Mouse (Mus musculus) limb, embryonic 14.5 days (tissue): ENCODE measurements around the gene Klhdc9. TPM values are rescaled to one million over a fixed set of nuclear protein-coding genes. Genes with fewer than 3 reads are reported as not detected.

Experiments used
- ATAC-seq: fragments of 200-750 bp; cut with Nextera tagmentation; 2 replicates; pipeline ENCODE4 v1.8.0; 2017; ENCODE audit warnings: low read depth, moderate number of reproducible peaks, moderate TSS enrichment; ENCODE audit not compliant: low FRiP score
- DNase-seq: peaks from one replicate; pipeline ENCODE4 v3.0.0-alpha.2; 2015; ENCODE audit warnings: low spot score
- H3K27ac ChIP-seq: fragments of 300-500 bp; sonication (generic); replicated peaks from 2 replicates; pipeline ENCODE4 v1.5.1; 2014; ENCODE audit warnings: low read depth, mild to moderate bottlenecking, low read length, moderate library complexity, mixed read lengths
- H3K27me3 ChIP-seq: fragments of 300-500 bp; sonication (generic); 2 replicates; pipeline ENCODE4 v1.6.1; 2014; ENCODE audit warnings: low read length, mixed read lengths; ENCODE audit not compliant: control insufficient read depth, insufficient read depth
- H3K36me3 ChIP-seq: fragments of 300-500 bp; sonication (generic); 2 replicates; pipeline ENCODE4 v1.6.1; 2014; ENCODE audit warnings: mild to moderate bottlenecking, low read length, moderate library complexity, mixed read lengths; ENCODE audit not compliant: control insufficient read depth, insufficient read depth
- H3K4me1 ChIP-seq: fragments of 300-500 bp; sonication (generic); 2 replicates; pipeline ENCODE4 v1.6.1; 2014; ENCODE audit warnings: antibody characterized with exemption, low read length, mixed read lengths; ENCODE audit not compliant: control insufficient read depth, insufficient read depth
- H3K4me2 ChIP-seq: fragments of 300-500 bp; sonication (generic); replicated peaks from 2 replicates; pipeline ENCODE4 v1.6.1; 2014; ENCODE audit warnings: low read depth, mild to moderate bottlenecking, low read length, moderate library complexity; ENCODE audit not compliant: severe bottlenecking
- H3K4me3 ChIP-seq: fragments of 300-500 bp; sonication (generic); replicated peaks from 2 replicates; pipeline ENCODE4 v1.5.1; 2014; ENCODE audit warnings: low read length
- H3K9ac ChIP-seq: fragments of 300-500 bp; sonication (generic); 2 replicates; pipeline ENCODE4 v1.6.1; 2014; ENCODE audit warnings: mild to moderate bottlenecking, low read depth, low read length, moderate library complexity; ENCODE audit not compliant: severe bottlenecking
- H3K9me3 ChIP-seq: fragments of 300-500 bp; sonication (generic); 2 replicates; pipeline ENCODE4 v1.6.1; 2016; ENCODE audit warnings: low read length; ENCODE audit not compliant: control insufficient read depth
- POLR2A ChIP-seq: fragments of 200-500 bp; IDR thresholded peaks from 2 replicates; pipeline ENCODE4 v1.8.0; 2012; ENCODE audit warnings: inconsistent platforms, mild to moderate bottlenecking, moderate library complexity, borderline replicate concordance; ENCODE audit not compliant: insufficient read depth, insufficient read length; ENCODE audit errors: extremely low read depth
- WGBS: fragments of 180-500 bp; shearing (Covaris S2); extraction: QIAGEN DNeasy Blood & Tissue Kit; methylation state at CpG from one replicate; pipeline ENCODE4 v1.1.7; 2014; 5-methylcytosine and 5-hydroxymethylcytosine counted together
- polyA plus RNA-seq, 2 experiments: library from polyadenylated mRNA; depleted of rRNA in 1 of 2; stranded (reverse) in 1 of 2; unstranded in 1 of 2; fragments of >200 nt; fragmentation: Nextera tagmentation in 1 of 2; extraction: Ambion mirVana in 1 of 2; gene quantifications; 2 replicates each; pipeline versions ENCODE4 v1.2.1 to v1.2.3; 2012 to 2014

Gene Klhdc9
- polyA plus RNA-seq, 2 experiments: 1.1 TPM

GRCm38 (mm10) chr1:171325571-171325970, 35.0 kb downstream of the Klhdc9 start:
- no peak overlapping the region for H3K4me2 ChIP-seq
- DNase-seq (no peak), ATAC-seq (no peak)
- H3K4me3 ChIP-seq: no peak overlapping the region
- no peak overlapping the region for H3K9ac ChIP-seq
- H3K9me3 ChIP-seq: no peaks in the 10 kb centered on the region
- no peak for TF ChIP-seq POLR2A
- no peaks in the 10 kb centered on the region for H3K36me3 ChIP-seq
- H3K4me1 ChIP-seq: peaks cover 12% of the 10 kb centered on the region
- no peaks in the 10 kb centered on the region for H3K27me3 ChIP-seq
- 77% methylated on average over 2 of the region's 2 CpGs for WGBS
- no peak overlapping the region for H3K27ac ChIP-seq

- 90% methylated on average over 1 of the region's 1 CpGs for WGBS
- no peaks in the 10 kb centered on the region for H3K9me3 ChIP-seq
- H3K4me2 ChIP-seq: no peak overlapping the region
- no peak for ATAC-seq
- TF ChIP-seq POLR2A: no peak
- no peaks in the 10 kb centered on the region for H3K4me1 ChIP-seq
- H3K36me3 ChIP-seq: no peaks in the 10 kb centered on the region
- H3K9ac ChIP-seq: no peak overlapping the region
- H3K27me3 ChIP-seq: no peaks in the 10 kb centered on the region
- H3K4me3 ChIP-seq: no peak overlapping the region
- DNase-seq: no peak
- no peak overlapping the region for H3K27ac ChIP-seq
These were observed 38.6 kb downstream of the Klhdc9 start for GRCm38 (mm10) chr1:171322012-171322411.

GRCm38 (mm10) chr1:171321415-171321814, 39.2 kb downstream of the Klhdc9 start:
- H3K4me3 ChIP-seq: no peak overlapping the region
- H3K27ac ChIP-seq: no peak overlapping the region
- H3K9ac ChIP-seq: no peak overlapping the region
- H3K9me3 ChIP-seq: no peaks in the 10 kb centered on the region
- H3K36me3 ChIP-seq: no peaks in the 10 kb centered on the region
- DNase-seq (peak; percentile 60), ATAC-seq (no peak)
- no peaks in the 10 kb centered on the region for H3K4me1 ChIP-seq
- TF ChIP-seq POLR2A: no peak
- no peak overlapping the region for H3K4me2 ChIP-seq
- no peaks in the 10 kb centered on the region for H3K27me3 ChIP-seq

- Histone ChIP-seq H3K9me3 (no peaks in the 10 kb centered on the region), H3K27ac (no peak overlapping the region), H3K4me1 (no peaks in the 10 kb centered on the region), H3K9ac (no peak overlapping the region), H3K4me2 (no peak overlapping the region), H3K27me3 (no peaks in the 10 kb centered on the region), H3K4me3 (no peak overlapping the region; the same call in 1 of the 2 replicates), H3K36me3 (no peaks in the 10 kb centered on the region)
- ATAC-seq (no peak), DNase-seq (no peak)
- no peak for TF ChIP-seq POLR2A
- 22% methylated on average over 5 of the region's 5 CpGs for WGBS
These were observed 40.4 kb downstream of the Klhdc9 start for GRCm38 (mm10) chr1:171320151-171320550.

GRCm38 (mm10) chr1:171319748-171320147, 40.9 kb downstream of the Klhdc9 start:
- no peak for TF ChIP-seq POLR2A
- no peaks in the 10 kb centered on the region for H3K27me3 ChIP-seq
- H3K27ac ChIP-seq: no peak overlapping the region
- no peak overlapping the region; the same call in 1 of the 2 replicates for H3K4me3 ChIP-seq
- no peaks in the 10 kb centered on the region for H3K9me3 ChIP-seq
- WGBS: 11% methylated on average over 7 of the region's 7 CpGs
- H3K4me2 ChIP-seq: no peak overlapping the region
- H3K9ac ChIP-seq: no peak overlapping the region
- H3K4me1 ChIP-seq: no peaks in the 10 kb centered on the region
- ATAC-seq (no peak), DNase-seq (no peak)
- no peaks in the 10 kb centered on the region for H3K36me3 ChIP-seq

- TF ChIP-seq POLR2A: no peak
- Histone ChIP-seq H3K4me1 (no peaks in the 10 kb centered on the region), H3K36me3 (no peaks in the 10 kb centered on the region), H3K27ac (no peak overlapping the region), H3K9me3 (no peaks in the 10 kb centered on the region), H3K4me2 (no peak overlapping the region), H3K9ac (no peak overlapping the region), H3K4me3 (no peak overlapping the region), H3K27me3 (no peaks in the 10 kb centered on the region)
- ATAC-seq (no peak), DNase-seq (no peak)
- 68% methylated on average over 2 of the region's 2 CpGs for WGBS
These were observed 51.3 kb downstream of the Klhdc9 start for GRCm38 (mm10) chr1:171309321-171309720.

Other genes with a start within 250 kb of the Klhdc9 start
- gene Cfap126, start 246.9 kb downstream of the Klhdc9 start, polyA plus RNA-seq (2012; rRNA removed): 2.1 and 2.7 TPM in 2 replicates
- gene Cfap126, start 246.9 kb downstream of the Klhdc9 start, polyA plus RNA-seq (2014; fragmentation: Nextera tagmentation; extraction: Ambion mirVana): 1.1 and 1.3 TPM in 2 replicates
- gene Sdhc, start 210.2 kb downstream of the Klhdc9 start, polyA plus RNA-seq (2012; rRNA removed): 246 and 314 TPM in 2 replicates
- 273 and 281 TPM in 2 replicates for gene Sdhc, start 210.2 kb downstream of the Klhdc9 start, polyA plus RNA-seq (2014; fragmentation: Nextera tagmentation; extraction: Ambion mirVana)
- 14.6 and 19.8 TPM in 2 replicates for gene Mpz, start 210.1 kb downstream of the Klhdc9 start, polyA plus RNA-seq (2012; rRNA removed)
- 4.9 and 5.3 TPM in 2 replicates for gene Mpz, start 210.1 kb downstream of the Klhdc9 start, polyA plus RNA-seq (2014; fragmentation: Nextera tagmentation; extraction: Ambion mirVana)
- 3.3 and 3.9 TPM in 2 replicates for gene Pcp4l1, start 164.5 kb downstream of the Klhdc9 start, polyA plus RNA-seq (2012; rRNA removed)
- 6.0 and 6.3 TPM in 2 replicates for gene Pcp4l1, start 164.5 kb downstream of the Klhdc9 start, polyA plus RNA-seq (2014; fragmentation: Nextera tagmentation; extraction: Ambion mirVana)
- gene Nr1i3, start 146.8 kb downstream of the Klhdc9 start, polyA plus RNA-seq (2012; rRNA removed): 0.04 and 0.06 TPM in 2 replicates
- 0.30 and 0.32 TPM in 2 replicates for gene Nr1i3, start 146.8 kb downstream of the Klhdc9 start, polyA plus RNA-seq (2014; fragmentation: Nextera tagmentation; extraction: Ambion mirVana)
- gene Tomm40l, start 138.3 kb downstream of the Klhdc9 start, polyA plus RNA-seq (2012; rRNA removed): 26.3 and 29.4 TPM in 2 replicates
- gene Tomm40l, start 138.3 kb downstream of the Klhdc9 start, polyA plus RNA-seq (2014; fragmentation: Nextera tagmentation; extraction: Ambion mirVana): 28.6 and 29.2 TPM in 2 replicates
- 4.7 and 8.1 TPM in 2 replicates for gene Apoa2, start 135.7 kb downstream of the Klhdc9 start, polyA plus RNA-seq (2012; rRNA removed)
- 1.6 and 1.9 TPM in 2 replicates for gene Apoa2, start 135.7 kb downstream of the Klhdc9 start, polyA plus RNA-seq (2014; fragmentation: Nextera tagmentation; extraction: Ambion mirVana)
- 49.7 and 65.5 TPM in 2 replicates for gene Fcer1g, start 126.4 kb downstream of the Klhdc9 start, polyA plus RNA-seq (2012; rRNA removed)
- 85.7 and 91.4 TPM in 2 replicates for gene Fcer1g, start 126.4 kb downstream of the Klhdc9 start, polyA plus RNA-seq (2014; fragmentation: Nextera tagmentation; extraction: Ambion mirVana)
- gene Adamts4, start 110.4 kb downstream of the Klhdc9 start, polyA plus RNA-seq (2012; rRNA removed): 8.6 and 11.7 TPM in 2 replicates
- gene Adamts4, start 110.4 kb downstream of the Klhdc9 start, polyA plus RNA-seq (2014; fragmentation: Nextera tagmentation; extraction: Ambion mirVana): 10.1 and 10.6 TPM in 2 replicates
- gene Ndufs2, start 109.4 kb downstream of the Klhdc9 start, polyA plus RNA-seq (2012; rRNA removed): 148 and 151 TPM in 2 replicates
- 216 and 234 TPM in 2 replicates for gene Ndufs2, start 109.4 kb downstream of the Klhdc9 start, polyA plus RNA-seq (2014; fragmentation: Nextera tagmentation; extraction: Ambion mirVana)
- 87.2 and 111 TPM in 2 replicates for gene B4galt3, start 90.5 kb downstream of the Klhdc9 start, polyA plus RNA-seq (2012; rRNA removed)
- 68.7 and 72.5 TPM in 2 replicates for gene B4galt3, start 90.5 kb downstream of the Klhdc9 start, polyA plus RNA-seq (2014; fragmentation: Nextera tagmentation; extraction: Ambion mirVana)
- 133 and 152 TPM in 2 replicates for gene Ppox, start 79.6 kb downstream of the Klhdc9 start, polyA plus RNA-seq (2012; rRNA removed)
- gene Ppox, start 79.6 kb downstream of the Klhdc9 start, polyA plus RNA-seq (2014; fragmentation: Nextera tagmentation; extraction: Ambion mirVana): 55.7 and 67.2 TPM in 2 replicates
- 104 and 128 TPM in 2 replicates for gene Usp21, start 72.8 kb downstream of the Klhdc9 start, polyA plus RNA-seq (2012; rRNA removed)
- gene Usp21, start 72.8 kb downstream of the Klhdc9 start, polyA plus RNA-seq (2014; fragmentation: Nextera tagmentation; extraction: Ambion mirVana): 81.2 and 96.0 TPM in 2 replicates
- 46.5 and 60.9 TPM in 2 replicates for gene Ufc1, start 65.8 kb downstream of the Klhdc9 start, polyA plus RNA-seq (2012; rRNA removed)
- gene Ufc1, start 65.8 kb downstream of the Klhdc9 start, polyA plus RNA-seq (2014; fragmentation: Nextera tagmentation; extraction: Ambion mirVana): 133 and 135 TPM in 2 replicates
- gene Dedd, start 31.7 kb downstream of the Klhdc9 start, polyA plus RNA-seq (2012; rRNA removed): 72.5 and 81.1 TPM in 2 replicates
- gene Dedd, start 31.7 kb downstream of the Klhdc9 start, polyA plus RNA-seq (2014; fragmentation: Nextera tagmentation; extraction: Ambion mirVana): 50.9 and 57.7 TPM in 2 replicates
- 50.0 and 54.0 TPM in 2 replicates for gene Nit1, start 15.2 kb downstream of the Klhdc9 start, polyA plus RNA-seq (2012; rRNA removed)
- gene Nit1, start 15.2 kb downstream of the Klhdc9 start, polyA plus RNA-seq (2014; fragmentation: Nextera tagmentation; extraction: Ambion mirVana): 29.0 and 30.4 TPM in 2 replicates
- 40.5 and 82.5 TPM in 2 replicates for gene Pfdn2, start 15.1 kb downstream of the Klhdc9 start, polyA plus RNA-seq (2012; rRNA removed)
- 43.0 and 48.0 TPM in 2 replicates for gene Pfdn2, start 15.1 kb downstream of the Klhdc9 start, polyA plus RNA-seq (2014; fragmentation: Nextera tagmentation; extraction: Ambion mirVana)
- 16.6 and 19.4 TPM in 2 replicates for gene Nectin4, start 9.3 kb upstream of the Klhdc9 start, polyA plus RNA-seq (2012; rRNA removed)
- gene Nectin4, start 9.3 kb upstream of the Klhdc9 start, polyA plus RNA-seq (2014; fragmentation: Nextera tagmentation; extraction: Ambion mirVana): 19.2 and 21.0 TPM in 2 replicates
- 2.0 and 2.5 TPM in 2 replicates for gene Arhgap30, start 28.2 kb upstream of the Klhdc9 start, polyA plus RNA-seq (2012; rRNA removed)
- 1.6 and 2.5 TPM in 2 replicates for gene Arhgap30, start 28.2 kb upstream of the Klhdc9 start, polyA plus RNA-seq (2014; fragmentation: Nextera tagmentation; extraction: Ambion mirVana)
- gene Usf1, start 50.5 kb upstream of the Klhdc9 start, polyA plus RNA-seq (2012; rRNA removed): 97.0 and 128 TPM in 2 replicates
- 86.2 and 89.9 TPM in 2 replicates for gene Usf1, start 50.5 kb upstream of the Klhdc9 start, polyA plus RNA-seq (2014; fragmentation: Nextera tagmentation; extraction: Ambion mirVana)
- gene Tstd1, start 58.1 kb upstream of the Klhdc9 start, polyA plus RNA-seq (2012; rRNA removed): 3.9 and 4.7 TPM in 2 replicates
- gene Tstd1, start 58.1 kb upstream of the Klhdc9 start, polyA plus RNA-seq (2014; fragmentation: Nextera tagmentation; extraction: Ambion mirVana): 2.8 and 3.4 TPM in 2 replicates
- 19.2 and 20.9 TPM in 2 replicates for gene F11r, start 76.7 kb upstream of the Klhdc9 start, polyA plus RNA-seq (2012; rRNA removed)
- gene F11r, start 76.7 kb upstream of the Klhdc9 start, polyA plus RNA-seq (2014; fragmentation: Nextera tagmentation; extraction: Ambion mirVana): 35.4 and 37.6 TPM in 2 replicates
- gene Alyref2, start 142.7 kb upstream of the Klhdc9 start, polyA plus RNA-seq (2012; rRNA removed): 8.5 and 10.8 TPM in 2 replicates
- gene Alyref2, start 142.7 kb upstream of the Klhdc9 start, polyA plus RNA-seq (2014; fragmentation: Nextera tagmentation; extraction: Ambion mirVana): 14.5 and 16.8 TPM in 2 replicates
- 0.05 TPM in 1 of 2 replicates, not detected in the other for gene Itln1, start 174.5 kb upstream of the Klhdc9 start, polyA plus RNA-seq (2012; rRNA removed)
- gene Itln1, start 174.5 kb upstream of the Klhdc9 start, polyA plus RNA-seq (2014; fragmentation: Nextera tagmentation; extraction: Ambion mirVana): not detected in 2 replicates
- gene Cd244a, start 198.4 kb upstream of the Klhdc9 start, polyA plus RNA-seq (2012; rRNA removed): 0.03 and 0.06 TPM in 2 replicates
- 0.39 TPM in 1 of 2 replicates, not detected in the other for gene Cd244a, start 198.4 kb upstream of the Klhdc9 start, polyA plus RNA-seq (2014; fragmentation: Nextera tagmentation; extraction: Ambion mirVana)
- 0.69 and 0.82 TPM in 2 replicates for gene Ly9, start 246.6 kb upstream of the Klhdc9 start, polyA plus RNA-seq (2012; rRNA removed)
- gene Ly9, start 246.6 kb upstream of the Klhdc9 start, polyA plus RNA-seq (2014; fragmentation: Nextera tagmentation; extraction: Ambion mirVana): 0.12 and 0.18 TPM in 2 replicates